Comparison of ENCODE assay signal across 16 mouse cellular contexts in genomic region chr7:132529206-132529605, GRCm38 (mm10).
"Had no signal": no experiment of that assay in that cellular context is flagged by ENCODE, and none has a peak within 500 bp of the region (broad histone marks: within the 10 kb centered on the region; RNA-seq: fewer than 3 reads in every experiment).

No protein-coding gene starts in this region.

- ATAC-seq: midbrain, embryonic 16.5 days had no signal

- H3K4me1 ChIP-seq: midbrain, embryonic 10.5 days; midbrain, embryonic 12.5 days; neural tube, embryonic 13.5 days; neural tube, embryonic 15.5 days; stomach, embryonic 15.5 days had no signal

- H3K9me3 ChIP-seq: midbrain, embryonic 10.5 days; midbrain, embryonic 12.5 days; neural tube, embryonic 13.5 days; neural tube, embryonic 15.5 days; stomach, embryonic 15.5 days had no signal

- H3K9ac ChIP-seq: lung, embryonic 14.5 days; midbrain, embryonic 12.5 days; neural tube, embryonic 13.5 days; neural tube, embryonic 15.5 days; stomach, embryonic 15.5 days had no signal

- DNase-seq: lung, embryonic 14.5 days; lung, postnatal 10 days; lung, postnatal 4 days; midbrain, embryonic 14.5 days; right cerebral cortex, postnatal 14 days; thymus, adult 2 months; thymus, postnatal 25 days; thymus, postnatal 4 days had no signal

- H3K4me3 ChIP-seq: midbrain, embryonic 10.5 days; midbrain, embryonic 12.5 days; myocyte; neural tube, embryonic 13.5 days; neural tube, embryonic 15.5 days; stomach, embryonic 15.5 days had no signal

- H3K27ac ChIP-seq: midbrain, embryonic 10.5 days; midbrain, embryonic 12.5 days; neural tube, embryonic 13.5 days; neural tube, embryonic 15.5 days; stomach, embryonic 15.5 days; stomach, postnatal 0 days had no signal

- H3K4me2 ChIP-seq: lung, embryonic 14.5 days; midbrain, embryonic 12.5 days; neural tube, embryonic 13.5 days; neural tube, embryonic 15.5 days; stomach, embryonic 15.5 days had no signal

- H3K36me3 ChIP-seq: midbrain, embryonic 10.5 days; midbrain, embryonic 12.5 days; neural tube, embryonic 13.5 days; neural tube, embryonic 15.5 days; stomach, embryonic 15.5 days had no signal

- H3K27me3 ChIP-seq: midbrain, embryonic 12.5 days; neural tube, embryonic 13.5 days; neural tube, embryonic 15.5 days; stomach, embryonic 15.5 days had no signal
